Mouse (Mus musculus) spleen, postnatal 10 days (tissue): ENCODE measurements around the gene Isx.

Experiments used
- DNase-seq, 2 experiments: peaks; one replicate each; pipeline ENCODE4 v3.0.0; 2021 to 2022; ENCODE audit warnings: low spot score in 2 of 2

The Isx gene

DNA sequence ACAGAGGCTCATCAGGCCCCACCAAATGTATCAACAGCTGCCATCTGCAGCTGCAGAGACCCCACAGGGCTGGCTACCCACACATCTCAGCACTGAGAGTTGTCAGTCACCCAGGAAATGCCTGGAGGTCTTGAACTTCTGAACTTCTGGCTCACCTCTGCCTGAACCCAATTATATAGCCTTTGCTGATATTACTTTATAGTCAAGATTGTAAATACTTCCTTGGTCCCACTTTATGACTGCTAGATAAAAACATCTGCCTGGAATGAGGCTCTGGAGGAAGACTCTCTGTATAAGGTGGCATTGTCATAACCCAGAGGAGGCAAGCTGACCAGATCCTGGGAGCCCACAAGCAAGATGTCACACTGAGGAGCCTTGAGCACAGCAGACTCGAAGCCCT lies 28.8 kb downstream of the Isx start:
- DNase-seq = no peak

DNA sequence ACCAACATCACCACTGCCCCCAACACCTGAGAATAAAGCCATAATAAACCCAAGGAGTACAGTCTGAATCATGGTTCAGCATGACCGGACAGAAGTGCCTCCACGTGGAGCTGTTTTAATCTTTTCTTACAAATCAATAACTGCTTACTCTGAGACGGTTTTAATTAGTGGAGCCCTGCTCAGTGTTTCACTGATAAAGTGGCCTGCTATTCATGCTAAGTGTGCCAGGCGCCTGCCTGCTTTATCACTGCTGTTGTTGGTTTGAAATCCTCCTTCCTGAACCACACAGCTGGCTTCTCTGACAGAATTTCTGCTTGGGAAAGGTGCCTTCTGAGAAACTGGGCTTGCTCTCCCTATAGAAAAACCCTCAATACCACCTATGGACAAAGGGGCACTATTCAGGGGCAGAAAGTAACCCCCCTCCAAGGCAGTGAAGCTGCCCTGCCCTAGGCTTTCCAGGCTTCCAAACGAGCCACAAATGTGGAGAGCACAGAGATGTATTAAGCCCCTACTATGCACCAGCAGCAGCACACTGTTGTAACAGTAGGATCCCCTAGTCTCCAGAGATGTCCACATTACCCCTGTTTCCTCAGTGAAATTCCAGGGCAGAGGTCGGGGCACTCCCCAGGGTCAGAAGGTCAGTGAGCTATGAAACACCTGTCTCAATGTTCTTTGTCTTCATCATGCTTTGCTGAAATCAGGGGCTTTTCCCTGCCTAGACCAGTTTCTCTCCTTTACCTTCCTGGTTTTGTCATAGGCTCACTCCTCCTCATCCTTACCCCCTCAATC lies 30.3 kb downstream of the Isx start:
- no peak for DNase-seq

DNA sequence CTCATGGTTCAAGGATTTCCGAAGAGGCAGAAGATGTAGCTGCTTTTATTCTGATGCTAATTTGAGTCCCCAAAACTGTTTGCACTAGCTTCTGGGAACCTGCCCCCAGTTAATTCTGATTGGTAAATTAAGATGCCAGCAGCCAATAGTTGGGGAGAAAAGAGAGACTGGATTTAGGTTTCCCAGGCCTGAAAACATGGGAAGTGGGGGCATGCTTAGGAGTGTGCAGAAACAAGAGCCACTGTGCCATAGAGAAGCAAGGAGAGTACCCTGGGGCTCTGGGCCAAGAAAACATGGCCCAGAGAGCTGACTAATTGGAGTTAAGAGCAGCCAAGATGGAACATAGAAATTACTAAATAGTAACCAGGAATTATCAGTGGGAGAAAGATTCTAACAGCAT lies 33.4 kb downstream of the Isx start:
- DNase-seq = no peak

DNA sequence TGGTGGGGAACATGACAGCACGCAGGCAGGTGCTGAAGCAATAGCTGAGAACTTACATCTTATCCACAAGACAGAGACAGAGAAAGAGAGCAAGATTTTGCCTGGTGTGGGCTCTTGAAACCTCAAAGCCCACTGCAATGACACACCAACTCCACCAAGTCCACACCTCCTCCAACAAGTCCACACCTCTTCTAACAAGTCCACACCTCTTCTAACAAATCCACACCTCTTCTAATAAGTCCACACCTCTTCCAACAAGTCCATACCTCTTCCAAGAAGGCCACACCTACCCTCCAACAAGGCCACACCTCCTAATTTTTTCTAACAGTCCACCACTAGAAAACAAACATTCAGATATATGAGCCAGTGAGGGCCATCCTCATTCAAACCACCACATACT lies 37.7 kb downstream of the Isx start:
- DNase-seq = no peak

DNA sequence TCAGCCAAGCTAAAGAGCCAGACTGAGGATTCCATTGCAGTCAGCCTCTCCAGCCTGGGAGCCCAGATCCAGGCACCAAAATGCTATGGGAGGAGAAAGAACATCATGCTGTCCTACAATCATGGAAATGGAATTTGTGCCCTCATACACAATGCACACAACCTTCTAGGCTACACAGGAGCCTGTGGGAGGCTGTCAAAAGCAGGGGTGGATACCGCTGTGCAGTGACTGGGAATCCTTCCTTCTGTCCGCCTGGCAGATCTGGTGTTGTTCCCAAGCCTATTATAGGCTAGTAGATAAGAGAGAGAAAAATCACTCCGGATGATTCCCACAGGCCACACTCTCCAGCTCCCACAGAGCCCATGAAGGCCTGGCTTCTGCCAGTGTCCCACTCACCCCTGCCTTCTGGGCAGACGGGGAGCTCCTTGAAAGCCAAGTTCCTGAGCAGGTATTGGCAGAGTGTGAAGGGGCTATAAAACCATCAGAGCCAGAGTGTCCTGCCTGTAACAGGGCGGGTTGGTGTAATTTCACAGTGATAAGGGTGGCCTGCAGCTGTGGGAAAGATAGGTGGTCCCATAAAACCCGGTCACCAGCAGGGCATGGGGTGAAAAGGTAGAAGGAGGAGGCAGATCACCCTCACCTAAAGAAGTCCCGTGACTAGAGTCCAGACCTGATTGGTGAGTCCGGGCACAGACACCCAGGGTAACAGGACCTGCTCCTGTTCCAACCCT lies 47.9 kb downstream of the Isx start:
- no peak for DNase-seq

DNA sequence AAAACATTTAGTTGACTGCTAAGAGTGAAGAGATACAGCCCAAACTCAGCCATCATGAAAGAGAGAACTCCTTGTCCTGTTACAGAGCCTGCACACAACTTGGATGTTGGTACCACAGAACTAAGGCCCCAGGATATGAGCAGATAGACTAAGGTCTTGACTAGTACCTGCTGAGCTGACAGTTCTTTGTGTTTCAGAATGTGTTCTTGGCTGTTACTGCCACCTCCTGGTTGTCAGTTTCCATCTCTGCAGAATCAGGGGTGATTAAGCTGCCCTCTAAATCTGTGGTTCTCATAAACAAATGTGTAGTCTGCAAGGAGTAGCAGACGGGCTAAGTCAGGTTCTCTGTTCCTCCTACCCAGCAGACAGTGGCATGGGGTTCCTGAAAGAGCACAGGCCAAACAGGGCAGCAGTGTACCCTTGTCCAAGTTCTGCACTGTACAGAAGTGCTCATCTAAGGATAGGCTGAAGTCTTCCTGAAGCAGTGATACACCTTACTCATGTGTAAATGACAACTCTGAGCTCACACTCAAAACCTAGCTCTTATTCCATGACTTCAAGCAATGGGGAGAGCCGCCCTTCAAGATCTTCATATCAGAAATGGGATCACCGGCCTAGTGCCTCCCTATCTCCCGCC lies 49.0 kb downstream of the Isx start:
- no peak for DNase-seq

DNA sequence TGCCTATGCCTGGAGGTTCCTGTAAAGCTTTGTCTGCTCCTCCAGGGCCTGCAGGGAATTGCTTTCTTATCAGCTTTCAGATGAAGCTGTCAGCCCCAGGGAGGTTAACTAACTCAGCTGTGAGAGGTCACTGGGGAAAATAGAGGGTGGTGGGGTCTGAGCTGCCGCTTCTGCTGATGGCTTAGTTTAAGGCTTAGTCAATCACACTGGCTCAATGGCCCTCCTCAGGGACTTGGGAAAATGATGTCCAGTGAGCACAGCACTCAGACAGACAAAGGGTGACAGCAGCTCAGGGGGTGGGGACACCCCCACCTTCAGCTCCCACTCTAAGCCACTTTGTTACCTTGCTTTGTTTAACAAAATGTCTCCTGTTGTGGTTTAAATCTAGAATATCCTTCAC lies 55.0 kb downstream of the Isx start:
- no peak for DNase-seq

DNA sequence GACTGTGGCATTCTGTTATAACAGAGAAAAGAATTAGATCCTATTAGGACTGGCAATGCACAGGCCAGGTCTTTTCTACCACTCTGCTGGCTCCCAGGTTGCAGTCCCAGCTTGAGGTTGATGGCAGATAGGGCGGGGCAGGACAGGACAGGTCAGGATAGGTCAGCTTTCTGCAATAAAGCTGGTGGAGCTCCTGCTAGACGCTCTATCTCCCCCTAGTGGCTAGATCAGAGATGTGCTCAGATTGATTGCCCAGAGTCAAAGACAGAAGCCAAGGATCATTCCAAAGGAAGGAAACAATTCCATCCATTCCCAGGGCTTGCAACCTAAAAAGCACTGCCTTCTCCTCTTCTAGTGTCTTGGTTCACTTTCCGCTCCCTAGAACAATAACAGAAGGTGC lies 57.8 kb downstream of the Isx start:
- DNase-seq = peak; percentile 4 to 14

DNA sequence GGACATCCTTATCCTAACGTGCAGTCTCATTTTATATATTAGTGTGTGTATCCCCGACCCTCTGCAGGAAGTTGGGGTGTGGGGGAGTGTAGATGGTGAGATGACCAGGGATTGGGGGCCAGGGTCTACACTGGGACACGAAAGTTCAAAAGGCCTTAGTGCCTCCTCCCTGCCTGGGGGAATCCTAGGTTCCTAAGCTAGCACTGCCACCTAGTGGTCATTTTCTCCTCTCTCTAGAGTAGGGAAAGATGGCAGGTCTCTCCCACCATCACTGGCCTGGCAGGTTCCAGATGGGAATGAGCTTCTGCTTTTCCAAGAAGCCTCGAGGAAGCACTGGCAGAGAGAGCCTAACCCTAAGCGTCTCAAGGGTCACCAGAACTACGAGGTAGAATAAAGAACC lies 62.3 kb downstream of the Isx start:
- DNase-seq = peak; percentile 6 to 41

DNA sequence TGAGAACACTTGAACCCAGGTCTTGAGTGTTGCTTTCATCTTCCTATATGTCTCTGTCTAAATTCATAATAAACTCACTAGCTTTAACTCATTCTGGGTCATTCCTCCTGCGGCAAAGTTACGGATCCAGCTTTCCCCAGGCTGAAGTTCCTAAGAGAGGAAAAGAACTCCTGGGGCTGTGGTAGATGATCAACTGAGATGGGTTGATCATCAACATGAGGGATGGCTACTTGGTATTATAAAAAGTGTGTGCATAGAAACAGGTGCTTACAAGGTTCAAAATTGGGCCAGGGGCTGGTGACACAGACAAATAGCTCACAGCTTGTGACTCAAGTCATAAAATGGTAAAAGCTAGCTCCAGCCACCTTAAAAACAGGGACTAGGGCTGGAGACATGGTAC lies 63.7 kb downstream of the Isx start:
- no peak for DNase-seq

DNA sequence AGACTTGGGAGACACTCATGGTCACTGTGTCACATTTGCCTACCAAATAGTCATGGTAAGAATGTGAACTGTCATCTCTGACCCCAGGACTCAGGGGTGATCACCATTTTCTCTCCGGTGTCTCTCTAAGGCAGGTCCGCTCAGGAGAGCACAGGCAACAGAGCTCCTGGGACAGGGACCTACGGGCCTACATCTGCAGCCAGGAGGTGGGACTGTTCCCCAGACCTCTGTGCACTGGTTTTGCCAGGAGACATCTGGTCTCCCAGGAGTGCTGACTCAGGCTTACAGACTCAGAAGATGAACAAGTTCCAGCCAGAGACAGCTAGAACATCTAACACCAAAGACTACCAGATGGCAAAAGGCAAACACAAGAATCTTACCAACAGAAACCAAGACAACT lies 69.1 kb downstream of the Isx start:
- no peak for DNase-seq
